Mouse (Mus musculus) heart, embryonic 11.5 days (tissue): ENCODE measurements around the gene Prrg2. TPM values are rescaled to one million over a fixed set of nuclear protein-coding genes. Genes with fewer than 3 reads are reported as not detected.

Experiments used
- ATAC-seq: fragments of 200-750 bp; cut with Nextera tagmentation; replicated peaks from 2 replicates; pipeline ENCODE4 v1.8.0; 2017; ENCODE audit warnings: moderate library complexity; ENCODE audit not compliant: insufficient number of reproducible peaks, low FRiP score, low TSS enrichment
- H3K27ac ChIP-seq: fragments of 300-500 bp; sonication (generic); 2 replicates; pipeline ENCODE4 v1.5.1; 2014; ENCODE audit warnings: mild to moderate bottlenecking, low read depth, low read length
- H3K27me3 ChIP-seq: fragments of 300-500 bp; sonication (generic); 2 replicates; pipeline ENCODE4 v1.6.1; 2014; ENCODE audit warnings: mild to moderate bottlenecking, low read length, mixed read lengths; ENCODE audit not compliant: control insufficient read depth, insufficient read depth
- H3K36me3 ChIP-seq: fragments of 300-500 bp; sonication (generic); 2 replicates; pipeline ENCODE4 v1.6.1; 2014; ENCODE audit warnings: mild to moderate bottlenecking, low read length, moderate library complexity, mixed read lengths; ENCODE audit not compliant: control insufficient read depth, insufficient read depth
- H3K4me1 ChIP-seq: fragments of 300-500 bp; sonication (generic); 2 replicates; pipeline ENCODE4 v1.6.1; 2014; ENCODE audit warnings: low read length; ENCODE audit not compliant: control insufficient read depth, insufficient read depth
- H3K4me2 ChIP-seq: fragments of 300-500 bp; sonication (generic); 2 replicates; pipeline ENCODE4 v1.6.1; 2014; ENCODE audit warnings: mild to moderate bottlenecking, moderate library complexity
- H3K4me3 ChIP-seq: fragments of 300-500 bp; sonication (generic); 2 replicates; pipeline ENCODE4 v1.5.1; 2014; ENCODE audit warnings: low read depth, low read length
- H3K9ac ChIP-seq: fragments of 300-500 bp; sonication (generic); 2 replicates; pipeline ENCODE4 v1.6.1; 2014; ENCODE audit warnings: mild to moderate bottlenecking, low read depth, low read length, moderate library complexity
- H3K9me3 ChIP-seq: fragments of 300-500 bp; sonication (generic); replicated peaks from 2 replicates; pipeline ENCODE4 v1.6.1; 2016; ENCODE audit warnings: low read length; ENCODE audit not compliant: control insufficient read depth
- WGBS: fragments of 180-500 bp; shearing (Covaris S2); extraction: QIAGEN DNeasy Blood & Tissue Kit; methylation state at CpG from one replicate; pipeline ENCODE4 v1.1.7; 2014; ENCODE audit not compliant: insufficient replicate concordance; 5-methylcytosine and 5-hydroxymethylcytosine counted together
- polyA plus RNA-seq: library from polyadenylated mRNA; unstranded; fragments of >200 nt; fragmentation: Nextera tagmentation; extraction: Ambion mirVana; gene quantifications from 2 replicates; pipeline ENCODE4 v1.2.1, GENCODE M21; 2014

Gene Prrg2
- polyA plus RNA-seq, 1 experiment from 2014 or later, result 13.3 TPM

DNA sequence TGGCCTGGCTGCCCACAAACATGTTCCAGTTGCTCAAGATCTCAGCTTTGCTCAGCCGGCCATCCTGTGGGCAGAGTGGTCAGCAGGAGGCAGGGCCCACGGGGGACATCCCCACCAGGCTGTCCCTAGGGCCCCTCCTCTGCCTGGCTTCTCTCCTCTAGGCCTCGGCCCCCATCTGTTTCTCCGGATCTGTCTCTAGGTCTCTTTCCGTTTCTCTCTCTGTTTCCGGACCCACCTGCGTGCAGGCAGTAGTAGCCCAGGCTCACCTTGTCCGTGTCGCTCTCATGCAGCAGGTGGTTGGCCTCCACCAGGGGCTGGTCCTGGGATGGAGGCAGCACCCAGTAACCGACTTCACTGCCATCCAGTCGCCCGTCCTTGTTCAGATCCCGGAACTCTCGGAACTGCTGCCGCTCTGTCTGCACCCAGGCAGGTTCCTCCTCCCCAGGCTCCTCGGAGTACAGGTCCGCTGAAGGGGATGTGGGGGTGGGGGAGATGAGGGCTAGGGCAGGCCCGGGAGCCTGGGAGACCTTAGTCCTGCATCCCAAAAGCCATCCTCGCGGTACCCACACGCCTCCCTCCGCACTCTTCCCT lies 20.9 kb upstream of the Prrg2 start:
- H3K27me3 ChIP-seq, result no peaks in the 10 kb centered on the region
- no peak overlapping the region for H3K4me3 ChIP-seq
- H3K9me3 ChIP-seq, result no peaks in the 10 kb centered on the region; the same call in 1 of the 2 replicates
- H3K4me1 ChIP-seq, result no peaks in the 10 kb centered on the region
- peaks cover 41% of the 10 kb centered on the region for H3K36me3 ChIP-seq
- H3K27ac ChIP-seq, result no peak overlapping the region
- WGBS, result 76% methylated on average over 22 of the region's 22 CpGs
- no peak overlapping the region for H3K4me2 ChIP-seq
- H3K9ac ChIP-seq, result 0 out of 2 replicates have a peak overlapping the region, but pooled peaks have one; percentile 16
- no peak for ATAC-seq

- Histone ChIP-seq H3K27ac (no peak overlapping the region), H3K27me3 (no peaks in the 10 kb centered on the region), H3K4me1 (no peaks in the 10 kb centered on the region), H3K4me2 (peak overlapping the region; percentile 12; the same call in 1 of the 2 replicates), H3K9ac (no peak overlapping the region), H3K4me3 (no peak overlapping the region), H3K36me3 (peaks cover 37% of the 10 kb centered on the region), H3K9me3 (no peaks in the 10 kb centered on the region; the same call in 1 of the 2 replicates)
- 59% methylated on average over 25 of the region's 25 CpGs for WGBS
- no peak for ATAC-seq
Observed at GRCm38 (mm10) chr7:45082401-45083299, 20.2 kb upstream of the Prrg2 start.

DNA sequence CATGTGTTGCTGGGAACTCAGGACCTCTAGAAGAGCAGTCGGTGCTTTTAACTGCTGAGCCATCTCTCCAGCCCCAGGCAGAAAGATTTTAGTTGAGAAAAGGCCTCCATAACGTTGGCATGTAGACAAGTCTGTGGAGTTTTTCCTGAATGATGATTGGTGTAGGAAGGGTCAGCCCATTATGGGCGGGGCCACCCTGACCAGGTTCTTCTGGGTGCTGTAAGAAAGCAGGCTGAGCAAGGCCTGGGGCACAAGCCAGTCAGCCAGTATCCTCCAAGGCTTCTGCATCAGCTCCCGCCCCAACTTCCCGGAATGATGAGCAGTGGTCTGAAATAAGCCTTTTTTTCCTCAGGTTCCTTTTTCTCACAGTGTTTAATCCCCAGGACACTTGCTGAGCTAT lies 18.5 kb upstream of the Prrg2 start:
- H3K4me2 ChIP-seq, result no peak overlapping the region
- no peaks in the 10 kb centered on the region; the same call in 1 of the 2 replicates for H3K4me1 ChIP-seq
- no peak overlapping the region for H3K4me3 ChIP-seq
- ATAC-seq, result no peak
- no peak overlapping the region for H3K9ac ChIP-seq
- no peaks in the 10 kb centered on the region; the same call in 1 of the 2 replicates for H3K9me3 ChIP-seq
- no peaks in the 10 kb centered on the region for H3K27me3 ChIP-seq
- peaks cover 27% of the 10 kb centered on the region for H3K36me3 ChIP-seq
- 51% methylated on average over 5 of the region's 5 CpGs for WGBS
- H3K27ac ChIP-seq, result no peak overlapping the region

DNA sequence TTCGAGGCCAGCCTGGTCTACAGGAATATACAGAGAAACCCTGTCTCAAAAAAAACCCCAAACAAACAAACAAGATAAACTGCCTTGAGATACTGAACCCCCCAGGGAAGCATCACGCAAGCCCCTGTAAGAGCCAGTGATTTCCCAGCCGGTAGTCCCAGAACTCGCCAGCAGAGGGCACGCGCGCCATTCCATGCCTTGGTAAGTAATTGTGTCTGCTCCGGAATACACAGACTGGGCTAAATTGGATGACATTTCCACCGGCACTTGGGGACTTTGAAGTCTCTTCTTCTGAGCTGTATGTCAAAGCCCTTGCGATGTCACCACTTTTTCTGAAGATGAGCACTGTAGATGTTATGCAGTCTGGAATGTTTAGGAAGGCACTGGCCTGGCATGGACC lies 17.4 kb upstream of the Prrg2 start:
- H3K36me3 ChIP-seq, result peaks cover 20% of the 10 kb centered on the region
- WGBS, result under 1% methylated on average over 10 of the region's 10 CpGs

GRCm38 (mm10) chr7:45078513-45078912 lies 16.0 kb upstream of the Prrg2 start:
- no peak overlapping the region for H3K4me2 ChIP-seq
- WGBS, result 31% methylated on average over 9 of the region's 9 CpGs
- H3K27ac ChIP-seq, result no peak overlapping the region
- peaks cover 13% of the 10 kb centered on the region for H3K4me1 ChIP-seq
- H3K27me3 ChIP-seq, result no peaks in the 10 kb centered on the region
- H3K36me3 ChIP-seq, result peaks cover 16% of the 10 kb centered on the region
- no peaks in the 10 kb centered on the region; the same call in 1 of the 2 replicates for H3K9me3 ChIP-seq
- H3K9ac ChIP-seq, result no peak overlapping the region
- no peak overlapping the region for H3K4me3 ChIP-seq
- ATAC-seq, result no peak

More for the DNA sequence above, 17.4 kb upstream of the Prrg2 start:
- Histone ChIP-seq H3K27me3 (no peaks in the 10 kb centered on the region), H3K9ac (no peak overlapping the region), H3K9me3 (no peaks in the 10 kb centered on the region; the same call in 1 of the 2 replicates), H3K4me2 (no peak overlapping the region), H3K4me1 (peaks cover 12% of the 10 kb centered on the region), H3K4me3 (no peak overlapping the region), H3K27ac (no peak overlapping the region)
- no peak for ATAC-seq

DNA sequence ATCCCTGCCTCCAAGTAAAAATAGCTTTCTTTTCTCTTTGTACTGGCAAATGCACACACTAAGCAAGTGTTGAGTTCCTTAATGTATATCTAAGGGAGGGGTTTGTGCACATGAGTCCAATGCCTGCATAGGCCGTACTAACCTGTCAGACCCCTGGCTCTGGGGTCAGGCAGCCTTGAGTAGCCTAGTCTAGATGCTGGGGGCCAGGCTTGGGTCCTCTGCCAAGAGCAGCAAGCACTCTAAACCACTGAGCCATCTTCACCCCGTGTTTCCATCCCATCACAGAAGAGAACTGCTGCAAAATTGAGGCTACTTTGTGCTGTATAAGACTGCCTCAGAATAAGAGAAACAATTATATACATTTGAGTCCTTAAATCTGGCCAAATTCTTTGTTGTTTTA lies 15.4 kb upstream of the Prrg2 start:
- WGBS, result 91% methylated on average over 2 of the region's 2 CpGs
- H3K36me3 ChIP-seq, result peaks cover 9% of the 10 kb centered on the region

DNA sequence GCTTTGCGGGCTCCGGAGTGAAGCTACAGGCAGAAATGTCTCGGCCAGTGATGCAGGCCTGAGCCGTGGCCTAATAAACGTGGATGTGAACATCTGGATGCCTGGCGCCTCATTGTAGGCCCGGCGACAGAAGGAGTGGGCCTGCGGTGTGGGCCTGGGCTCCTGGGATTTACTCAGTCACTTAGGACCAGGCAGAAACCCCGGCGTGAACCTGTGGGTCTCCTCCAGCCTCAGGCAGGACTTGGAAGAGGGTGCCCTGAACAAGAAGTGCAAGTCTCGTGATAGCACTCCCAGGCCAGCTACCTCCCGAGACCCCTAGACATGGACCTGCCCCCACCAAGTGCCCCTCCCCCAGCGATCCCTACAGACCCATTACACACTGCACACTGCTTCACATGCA lies 14.8 kb upstream of the Prrg2 start:
- no peak overlapping the region for H3K27ac ChIP-seq
- H3K4me1 ChIP-seq, result peaks cover 13% of the 10 kb centered on the region
- no peaks in the 10 kb centered on the region; the same call in 1 of the 2 replicates for H3K9me3 ChIP-seq
- no peak for ATAC-seq
- H3K4me3 ChIP-seq, result no peak overlapping the region
- H3K27me3 ChIP-seq, result no peaks in the 10 kb centered on the region
- no peak overlapping the region for H3K9ac ChIP-seq
- WGBS, result 90% methylated on average over 14 of the region's 14 CpGs
- no peak overlapping the region for H3K4me2 ChIP-seq
- peaks cover 8% of the 10 kb centered on the region for H3K36me3 ChIP-seq

More for the DNA sequence above, 15.4 kb upstream of the Prrg2 start:
- Histone ChIP-seq H3K27ac (no peak overlapping the region), H3K4me1 (peaks cover 13% of the 10 kb centered on the region), H3K9me3 (no peaks in the 10 kb centered on the region; the same call in 1 of the 2 replicates), H3K9ac (no peak overlapping the region), H3K4me2 (no peak overlapping the region), H3K27me3 (no peaks in the 10 kb centered on the region), H3K4me3 (no peak overlapping the region)
- ATAC-seq, result no peak

GRCm38 (mm10) chr7:45076501-45076900 lies 14.0 kb upstream of the Prrg2 start:
- Histone ChIP-seq H3K4me2 (no peak overlapping the region), H3K36me3 (peaks cover 8% of the 10 kb centered on the region), H3K4me1 (peaks cover 13% of the 10 kb centered on the region), H3K9me3 (no peaks in the 10 kb centered on the region; the same call in 1 of the 2 replicates), H3K27ac (peak overlapping the region; percentile 82; the same call in 1 of the 2 replicates), H3K4me3 (no peak overlapping the region), H3K27me3 (no peaks in the 10 kb centered on the region), H3K9ac (no peak overlapping the region)
- ATAC-seq, result no peak
- 85% methylated on average over 30 of the region's 30 CpGs for WGBS
